Mouse (Mus musculus): Measurements from ENCODE around the gene Tle4.

DNA sequence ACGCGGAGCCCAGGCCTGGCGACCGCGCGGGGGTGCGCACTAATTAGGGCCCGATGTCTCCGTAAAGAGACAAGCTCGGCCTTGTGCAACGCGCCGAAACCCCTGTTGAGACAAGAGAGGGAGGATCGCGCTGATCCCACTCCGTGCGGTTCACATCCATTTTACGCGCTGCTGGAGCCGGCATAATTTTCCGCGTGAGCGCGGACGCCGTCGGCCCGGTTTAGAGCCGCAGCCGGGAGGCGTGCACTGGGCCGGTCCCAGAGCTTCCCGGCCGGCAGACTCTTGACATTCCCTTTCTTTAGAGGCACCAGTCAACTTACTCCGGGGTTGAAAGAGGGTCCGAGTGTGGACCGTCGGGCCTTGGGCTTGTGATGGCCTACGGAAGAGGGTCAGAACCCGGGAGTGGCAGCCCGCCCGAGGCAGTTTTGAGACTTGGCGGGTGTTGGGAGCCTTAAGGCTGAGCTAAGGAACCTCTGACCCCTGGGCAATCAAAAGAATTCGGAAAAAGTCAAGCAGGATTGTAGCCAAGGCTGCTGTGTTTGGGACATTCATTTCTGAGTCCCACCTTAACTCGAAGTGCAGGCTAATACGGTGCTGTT lies 938 bp upstream of the Tle4 start:
- TF ChIP-seq CTCF (IDR thresholded peaks at IDR 0.05; ENCODE audit: low read depth) (no peak), EP300 (IDR thresholded peaks at IDR 0.05; ENCODE audit: low read depth) (no peak)

Data from heart, postnatal 0 days (tissue).